Mouse (Mus musculus) forebrain, embryonic 13.5 days (tissue): ENCODE results near the gene 2310033P09Rik. TPM values are rescaled to one million over a fixed set of nuclear protein-coding genes. Genes with fewer than 3 reads are reported as not detected.
"Not testable (repeated sequence)": the region's sequence is repeated elsewhere in the genome, so short reads cannot be mapped to it uniquely, and the experiment has no call there.

Experiments used
- ATAC-seq: fragments of 200-750 bp; cut with Nextera tagmentation; 2 replicates; pipeline ENCODE4 v1.8.0; 2017
- H3K27ac ChIP-seq: fragments of 300-500 bp; sonication (generic); 2 replicates; pipeline ENCODE4 v1.5.1; 2015; ENCODE audit warnings: inconsistent platforms, mild to moderate bottlenecking, moderate library complexity
- H3K27me3 ChIP-seq: fragments of 300-500 bp; sonication (generic); 2 replicates; pipeline ENCODE4 v1.6.1; 2015; ENCODE audit warnings: mild to moderate bottlenecking, inconsistent platforms
- H3K36me3 ChIP-seq: fragments of 300-500 bp; sonication (generic); 2 replicates; pipeline ENCODE4 v1.6.1; 2015; ENCODE audit warnings: mild to moderate bottlenecking, inconsistent platforms; ENCODE audit not compliant: poor library complexity, severe bottlenecking
- H3K4me1 ChIP-seq: fragments of 300-500 bp; sonication (generic); 2 replicates; pipeline ENCODE4 v1.6.1; 2015; ENCODE audit warnings: inconsistent platforms
- H3K4me2 ChIP-seq: fragments of 300-500 bp; sonication (generic); 2 replicates; pipeline ENCODE4 v1.6.1; 2015; ENCODE audit warnings: inconsistent platforms, mild to moderate bottlenecking, moderate library complexity
- H3K4me3 ChIP-seq: fragments of 300-500 bp; sonication (generic); 2 replicates; pipeline ENCODE4 v1.5.1; 2015; ENCODE audit warnings: mild to moderate bottlenecking, inconsistent platforms
- H3K9ac ChIP-seq: fragments of 300-500 bp; sonication (generic); 2 replicates; pipeline ENCODE4 v1.6.1; 2015; ENCODE audit warnings: mild to moderate bottlenecking, inconsistent platforms
- H3K9me3 ChIP-seq: fragments of 300-500 bp; sonication (generic); replicated peaks from 2 replicates; pipeline ENCODE4 v1.6.1; 2016; ENCODE audit warnings: inconsistent platforms
- WGBS: fragments of 180-500 bp; shearing (Covaris S2); methylation state at CpG from one replicate; pipeline ENCODE4 v1.1.7; 2015; 5-methylcytosine and 5-hydroxymethylcytosine counted together
- polyA plus RNA-seq: library from polyadenylated mRNA; unstranded; fragments of >200 nt; fragmentation: Nextera tagmentation; extraction: Ambion mirVana; gene quantifications from 2 replicates; pipeline ENCODE4 v1.2.1, GENCODE M21; 2015

The 2310033P09Rik gene
- polyA plus RNA-seq, 1 experiment from 2014 or later = 32.3 TPM

- ATAC-seq = peak; percentile 93
- under 1% methylated on average over 63 of the region's 63 CpGs for WGBS
- peaks cover 19% of the 10 kb centered on the region for H3K4me1 ChIP-seq
These were observed 5.8 kb upstream of the 2310033P09Rik start, which contains the start of gene Mrpl55 for GRCm38 (mm10) chr11:59202081-59202995. TSS of gene Mrpl55 (plus strand) at chr11:59202486.

GRCm38 (mm10) chr11:59209003-59209441 lies 901 bp downstream of the 2310033P09Rik start:
- no peaks in the 10 kb centered on the region for H3K9me3 ChIP-seq
- H3K27ac ChIP-seq = peak overlapping the region; percentile 86; the same call in 1 of the 2 replicates
- ATAC-seq = peak; percentile 25
- H3K36me3 ChIP-seq = peaks cover 68% of the 10 kb centered on the region
- H3K4me1 ChIP-seq = peaks cover 23% of the 10 kb centered on the region
- no peaks in the 10 kb centered on the region for H3K27me3 ChIP-seq
- peak overlapping the region; percentile 60 for H3K4me3 ChIP-seq
- H3K4me2 ChIP-seq = peak overlapping the region; percentile 82
- peak overlapping the region; percentile 89 for H3K9ac ChIP-seq
- WGBS = 13% methylated on average over 18 of the region's 18 CpGs

More at GRCm38 (mm10) chr11:59202081-59202995, 5.8 kb upstream of the 2310033P09Rik start, which contains the start of gene Mrpl55:
- Histone ChIP-seq H3K9me3 (no peaks in the 10 kb centered on the region), H3K4me2 (peak within 1 kb of the TSS; percentile 93), H3K4me3 (peak within 1 kb of the TSS; percentile 74), H3K27me3 (no peaks in the 10 kb centered on the region), H3K36me3 (peaks cover 26% of the 10 kb centered on the region), H3K27ac (no peak within 1 kb of the TSS), H3K9ac (peak within 1 kb of the TSS; percentile 81)

- Histone ChIP-seq H3K4me1 (peaks cover 23% of the 10 kb centered on the region), H3K9ac (no peak overlapping the region), H3K4me2 (peak overlapping the region; percentile 82), H3K27ac (no peak overlapping the region), H3K36me3 (peaks cover 68% of the 10 kb centered on the region), H3K27me3 (no peaks in the 10 kb centered on the region), H3K4me3 (peak overlapping the region; percentile 60), H3K9me3 (no peaks in the 10 kb centered on the region)
- WGBS = 60% methylated on average over 5 of the region's 5 CpGs
- no peak for ATAC-seq
These were observed 1.5 kb downstream of the 2310033P09Rik start for GRCm38 (mm10) chr11:59209580-59209979.

- ATAC-seq = no peak
- no peak overlapping the region for H3K4me2 ChIP-seq
- H3K27me3 ChIP-seq = no peaks in the 10 kb centered on the region
- no peak overlapping the region for H3K4me3 ChIP-seq
- no peak overlapping the region for H3K9ac ChIP-seq
- H3K36me3 ChIP-seq = peaks cover 67% of the 10 kb centered on the region
- H3K9me3 ChIP-seq = no peaks in the 10 kb centered on the region
- WGBS = 87% methylated on average over 4 of the region's 4 CpGs
- peaks cover 23% of the 10 kb centered on the region for H3K4me1 ChIP-seq
- H3K27ac ChIP-seq = no peak overlapping the region
These were observed 1.9 kb downstream of the 2310033P09Rik start for GRCm38 (mm10) chr11:59210020-59210419.

GRCm38 (mm10) chr11:59211561-59211960 lies 3.4 kb downstream of the 2310033P09Rik start:
- not testable (repeated sequence) for ATAC-seq, H3K4me2 ChIP-seq, H3K4me3 ChIP-seq, H3K27ac ChIP-seq, H3K9ac ChIP-seq, H3K9me3 ChIP-seq, H3K27me3 ChIP-seq
- Histone ChIP-seq H3K36me3 (peaks cover 52% of the 10 kb centered on the region), H3K4me1 (peaks cover 23% of the 10 kb centered on the region)
- WGBS = 88% methylated on average over 9 of the region's 9 CpGs

GRCm38 (mm10) chr11:59212320-59212719 lies 4.2 kb downstream of the 2310033P09Rik start:
- ATAC-seq, H3K9me3 ChIP-seq, H3K4me3 ChIP-seq, H3K27me3 ChIP-seq, H3K9ac ChIP-seq, H3K27ac ChIP-seq, H3K4me2 ChIP-seq: not testable (repeated sequence)
- WGBS = 89% methylated on average over 12 of the region's 12 CpGs
- Histone ChIP-seq H3K36me3 (peaks cover 50% of the 10 kb centered on the region), H3K4me1 (peaks cover 23% of the 10 kb centered on the region)

- H3K4me3 ChIP-seq = no peak overlapping the region
- H3K9me3 ChIP-seq = no peaks in the 10 kb centered on the region
- no peaks in the 10 kb centered on the region for H3K27me3 ChIP-seq
- no peak for ATAC-seq
- peaks cover 50% of the 10 kb centered on the region for H3K36me3 ChIP-seq
- no peak overlapping the region for H3K9ac ChIP-seq
- 92% methylated on average over 12 of the region's 12 CpGs for whole genome bisulfite sequencing
- no peak overlapping the region for H3K4me2 ChIP-seq
- H3K27ac ChIP-seq = no peak overlapping the region
- peaks cover 19% of the 10 kb centered on the region for H3K4me1 ChIP-seq
These were observed 4.9 kb downstream of the 2310033P09Rik start for GRCm38 (mm10) chr11:59212892-59213494.

- Histone ChIP-seq H3K4me3 (no peak overlapping the region), H3K27ac (0 out of 2 replicates have a peak overlapping the region, but pooled peaks have one; percentile 25), H3K36me3 (peaks cover 44% of the 10 kb centered on the region), H3K4me2 (no peak overlapping the region), H3K27me3 (no peaks in the 10 kb centered on the region), H3K9ac (no peak overlapping the region), H3K9me3 (no peaks in the 10 kb centered on the region), H3K4me1 (no peaks in the 10 kb centered on the region)
- no peak for ATAC-seq
- WGBS = 85% methylated on average over 3 of the region's 3 CpGs
These were observed 8.8 kb downstream of the 2310033P09Rik start for GRCm38 (mm10) chr11:59216955-59217354.

- WGBS = 97% methylated on average over 4 of the region's 4 CpGs
- ATAC-seq = no peak
- H3K4me1 ChIP-seq = peaks cover 4% of the 10 kb centered on the region
- no peak overlapping the region for H3K4me2 ChIP-seq
- H3K27me3 ChIP-seq = no peaks in the 10 kb centered on the region
- no peak overlapping the region for H3K9ac ChIP-seq
- H3K9me3 ChIP-seq = no peaks in the 10 kb centered on the region
- no peak overlapping the region for H3K4me3 ChIP-seq
- H3K36me3 ChIP-seq = peaks cover 30% of the 10 kb centered on the region
- no peak overlapping the region for H3K27ac ChIP-seq
These were observed 10.4 kb downstream of the 2310033P09Rik start for GRCm38 (mm10) chr11:59218389-59218998.

GRCm38 (mm10) chr11:59219064-59219463 lies 10.9 kb downstream of the 2310033P09Rik start:
- Histone ChIP-seq H3K4me2 (no peak overlapping the region), H3K9me3 (no peaks in the 10 kb centered on the region), H3K9ac (no peak overlapping the region), H3K27ac (no peak overlapping the region), H3K36me3 (peaks cover 27% of the 10 kb centered on the region), H3K27me3 (no peaks in the 10 kb centered on the region), H3K4me1 (peaks cover 10% of the 10 kb centered on the region), H3K4me3 (no peak overlapping the region)
- no peak for ATAC-seq

GRCm38 (mm10) chr11:59221604-59222003 lies 13.5 kb downstream of the 2310033P09Rik start:
- Histone ChIP-seq H3K4me1 (peaks cover 34% of the 10 kb centered on the region), H3K27ac (no peak overlapping the region), H3K9ac (no peak overlapping the region), H3K36me3 (peaks cover 21% of the 10 kb centered on the region), H3K4me2 (no peak overlapping the region), H3K4me3 (no peak overlapping the region), H3K9me3 (no peaks in the 10 kb centered on the region), H3K27me3 (no peaks in the 10 kb centered on the region)
- no peak for ATAC-seq

GRCm38 (mm10) chr11:59222306-59222705 lies 14.2 kb downstream of the 2310033P09Rik start:
- H3K4me1 ChIP-seq = peaks cover 41% of the 10 kb centered on the region
- 87% methylated on average over 4 of the region's 4 CpGs for WGBS
- ATAC-seq = no peak
- H3K27ac ChIP-seq = no peak overlapping the region
- H3K9ac ChIP-seq = no peak overlapping the region
- H3K27me3 ChIP-seq = no peaks in the 10 kb centered on the region
- peaks cover 21% of the 10 kb centered on the region for H3K36me3 ChIP-seq
- no peak overlapping the region for H3K4me2 ChIP-seq
- no peak overlapping the region for H3K4me3 ChIP-seq
- no peaks in the 10 kb centered on the region for H3K9me3 ChIP-seq
